Mouse (Mus musculus): ENCODE data around the gene Gtf2a2.

The Gtf2a2 gene

DNA sequence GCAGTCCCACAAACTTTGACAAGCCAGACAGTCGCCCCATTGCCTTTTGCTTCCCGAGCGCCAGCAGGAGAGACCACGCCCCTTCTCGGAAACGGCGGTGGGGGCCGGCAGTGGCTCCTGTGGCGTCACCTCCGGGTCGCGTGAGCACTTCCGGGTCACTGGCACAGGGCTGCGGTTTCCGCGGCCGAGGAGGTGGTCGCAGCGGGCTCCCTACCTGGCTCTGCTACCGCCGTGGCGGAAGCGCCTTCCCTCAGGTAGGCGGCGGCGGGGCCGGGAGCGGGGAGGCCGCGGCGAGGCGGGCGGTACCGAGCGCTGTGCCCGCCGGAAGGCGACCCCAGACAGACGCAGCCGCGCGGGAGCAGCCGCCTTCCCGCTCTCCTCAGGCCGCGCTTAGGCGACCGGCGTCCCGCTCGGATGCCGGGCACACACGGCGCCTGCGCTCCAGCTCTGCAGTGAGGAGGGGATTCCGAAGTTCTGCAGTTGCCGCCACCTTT lies at the start of gene Gtf2a2:
Gene Gtf2a2 (plus strand): TSS at position 143 of the 494 bp plus-strand sequence.
- peak; percentile 94 for DNase-seq

DNA sequence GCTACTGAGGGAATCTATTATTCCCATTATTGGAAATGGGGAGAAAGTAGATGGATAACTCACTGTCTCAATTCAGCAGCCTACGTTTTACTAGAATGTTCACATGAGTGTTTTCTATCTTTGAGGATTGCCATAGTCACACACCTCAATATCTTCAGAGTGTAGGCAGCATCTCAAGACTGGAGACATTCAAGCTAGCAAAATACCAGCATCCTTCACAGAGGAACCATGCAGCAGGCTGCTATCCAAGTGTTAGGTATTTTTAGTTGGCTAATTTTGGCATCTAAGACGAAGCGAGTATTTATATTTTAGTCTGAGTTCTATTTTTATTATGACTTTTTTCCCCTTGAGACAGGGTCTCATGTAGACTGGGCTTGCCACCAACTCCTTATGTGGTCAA lies 48.0 kb upstream of the Gtf2a2 start:
- no peak for DNase-seq

DNA sequence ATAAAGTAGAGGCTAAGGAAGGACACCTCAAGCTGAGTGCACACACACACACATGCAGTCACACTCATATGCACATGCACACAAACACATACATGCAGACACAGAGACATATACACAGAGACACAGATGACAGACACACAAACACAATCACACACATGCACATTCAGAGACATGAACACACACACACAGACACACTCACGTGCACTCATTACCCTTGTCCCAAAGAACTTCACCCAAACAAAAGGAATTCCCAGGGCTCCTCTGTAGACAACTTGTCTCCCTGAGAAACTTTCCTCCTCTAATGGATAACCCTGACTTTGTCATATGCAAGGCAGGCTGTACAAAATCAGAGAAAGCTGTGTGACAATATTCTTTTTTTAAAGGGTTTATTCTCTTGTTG lies 26.8 kb upstream of the Gtf2a2 start:
- DNase-seq = no peak

- DNase-seq = no peak
Observed at GRCm38 (mm10) chr9:69986063-69986462, 26.3 kb upstream of the Gtf2a2 start.

DNA sequence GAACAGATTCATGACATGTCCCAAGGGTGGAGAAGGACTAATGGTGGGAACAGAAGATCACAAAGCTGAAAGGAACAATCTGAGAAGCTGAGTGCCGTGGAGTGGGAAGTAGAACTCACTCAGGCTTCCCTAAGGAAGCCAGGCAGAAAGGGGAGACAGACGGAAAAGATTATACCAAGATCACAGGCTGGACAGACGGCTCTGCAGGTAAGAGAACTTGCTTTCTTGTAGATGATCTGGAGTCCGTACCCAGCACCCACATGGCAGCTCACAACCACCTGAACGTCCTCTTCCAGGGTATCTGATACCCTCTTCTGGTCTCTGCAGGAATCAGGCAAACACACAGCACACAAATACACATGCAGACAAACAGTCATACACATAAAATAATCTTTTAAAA lies 25.8 kb upstream of the Gtf2a2 start:
- DNase-seq = no peak

DNA sequence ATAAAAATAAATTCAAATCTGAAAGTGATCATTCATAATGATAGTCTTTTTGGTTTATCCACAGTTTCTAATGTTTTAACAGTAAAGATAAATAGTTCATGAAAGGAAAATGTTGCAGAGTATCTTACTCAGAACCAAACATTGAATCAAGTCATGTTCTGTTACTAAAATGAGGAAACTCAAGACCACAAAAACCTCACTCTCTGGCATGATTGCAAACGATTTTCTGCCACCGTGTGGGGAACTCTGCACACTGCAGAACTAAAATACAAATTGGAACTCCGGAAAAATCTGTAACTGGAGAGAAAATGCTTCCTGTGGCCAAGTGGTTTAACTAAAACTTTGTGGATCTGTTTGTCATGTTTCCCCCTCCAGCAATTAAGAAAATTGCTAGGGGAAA lies 24.8 kb upstream of the Gtf2a2 start:
- DNase-seq = peak; percentile 73

GRCm38 (mm10) chr9:69988706-69989302 lies 23.5 kb upstream of the Gtf2a2 start:
- no peak for DNase-seq

DNA sequence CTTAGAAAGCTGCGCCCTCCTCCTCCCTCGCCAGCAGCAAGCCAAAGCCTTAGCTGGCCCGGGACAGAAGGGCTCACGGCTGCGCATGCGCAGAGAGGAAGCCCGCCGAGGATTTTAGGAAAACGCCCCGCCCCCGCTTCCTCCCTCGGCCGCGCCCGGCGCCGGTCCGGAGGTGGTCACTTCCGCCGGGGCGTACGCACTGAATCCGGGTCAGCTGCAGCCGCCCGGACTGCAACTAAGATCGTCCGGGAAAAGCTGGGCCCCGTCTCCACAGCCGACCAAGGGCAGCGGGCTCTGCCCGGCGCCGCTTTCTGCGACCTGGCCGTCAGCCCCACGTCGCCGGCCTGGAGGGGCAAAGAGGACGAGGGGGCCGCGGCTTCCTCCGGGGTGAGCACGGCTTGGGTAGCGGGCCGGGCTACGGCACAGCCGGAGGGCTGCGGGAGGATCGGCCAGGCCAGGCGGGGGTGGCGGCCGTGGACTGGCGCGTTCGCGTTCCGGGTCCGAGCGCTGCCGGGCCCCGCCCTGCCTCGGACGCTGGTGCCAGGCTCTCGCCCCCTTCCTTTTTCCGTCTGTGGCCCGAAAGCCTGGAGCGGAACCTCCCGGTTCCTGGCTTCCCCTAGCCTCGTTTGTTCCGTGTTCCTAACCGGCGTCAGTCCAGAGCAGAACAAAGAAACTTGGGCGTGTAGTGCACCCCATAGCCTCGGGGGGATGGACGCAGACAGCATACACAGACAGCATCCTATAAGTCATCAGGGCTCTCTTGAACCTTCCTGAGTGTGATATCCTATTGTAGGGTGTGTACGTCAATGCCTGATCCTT lies 22.8 kb upstream of the Gtf2a2 start, which contains the start of gene Bnip2:
Gene Bnip2 (plus strand): TSS at position 164 of the 819 bp plus-strand sequence.
- DNase-seq = peak; percentile 95

GRCm38 (mm10) chr9:69990346-69990745 lies 22.0 kb upstream of the Gtf2a2 start:
- peak; percentile 25 for DNase-seq

DNA sequence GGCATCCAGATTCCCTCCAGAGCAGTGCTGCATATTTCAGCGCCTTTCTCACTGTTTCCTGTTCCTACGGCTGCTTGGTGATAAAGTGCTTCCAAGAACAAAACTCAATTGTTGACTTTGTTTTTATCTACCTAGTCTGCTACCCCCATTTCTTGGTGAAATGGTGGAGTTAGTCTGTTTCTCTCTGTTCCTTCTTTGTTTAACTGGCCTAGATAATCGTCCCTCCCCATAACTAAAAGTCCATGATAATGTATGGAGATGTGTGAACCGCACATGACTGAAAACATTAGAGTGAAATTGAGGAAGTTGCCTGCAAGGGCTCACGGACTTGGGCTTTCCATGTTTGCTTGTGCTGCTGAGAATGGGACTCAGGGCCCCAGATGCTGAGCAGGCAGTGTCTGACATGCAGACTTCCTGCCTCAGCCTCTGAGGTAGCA lies 19.5 kb upstream of the Gtf2a2 start:
- no peak for DNase-seq

DNA sequence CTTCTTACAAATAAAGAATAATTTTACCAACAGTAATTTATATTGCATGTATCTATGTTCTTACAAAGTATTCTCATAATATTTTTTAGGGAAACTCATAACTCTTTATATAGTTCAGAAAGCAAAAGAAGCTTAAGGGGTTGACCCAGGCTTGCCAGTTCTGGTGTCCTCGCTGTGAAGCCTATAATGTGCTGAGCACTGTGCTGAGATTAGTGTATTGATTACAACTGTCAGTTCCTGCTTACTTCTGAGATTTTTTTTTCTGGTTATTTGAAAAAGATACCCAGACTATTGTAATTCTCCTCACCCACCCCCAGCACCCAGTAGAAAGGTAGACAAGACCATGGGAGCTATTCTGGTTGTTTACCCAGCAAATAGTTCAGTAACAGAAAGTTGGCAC lies 18.9 kb upstream of the Gtf2a2 start:
- DNase-seq = no peak

- DNase-seq = no peak
Observed at GRCm38 (mm10) chr9:69994547-69994946, 17.8 kb upstream of the Gtf2a2 start.

DNA sequence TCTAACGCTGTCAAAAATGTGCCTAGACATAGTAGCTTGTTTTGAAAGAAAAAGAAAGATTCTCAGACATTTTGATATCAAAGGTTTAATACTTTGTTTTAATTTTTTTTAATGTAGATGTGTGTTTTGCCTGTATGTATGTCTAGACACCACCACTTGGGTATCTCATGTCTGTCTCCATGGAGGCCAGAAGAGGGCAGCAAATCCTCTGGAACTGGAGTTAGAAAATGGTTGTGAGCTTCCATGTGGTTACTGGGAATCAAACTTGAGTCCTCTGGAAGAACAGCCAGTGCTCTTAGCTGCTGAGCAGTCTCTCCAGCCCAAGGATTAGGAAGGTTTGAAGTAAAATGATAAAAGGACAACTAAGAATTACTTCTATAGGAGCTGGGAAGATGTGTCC lies 13.0 kb upstream of the Gtf2a2 start:
- no peak for DNase-seq

DNA sequence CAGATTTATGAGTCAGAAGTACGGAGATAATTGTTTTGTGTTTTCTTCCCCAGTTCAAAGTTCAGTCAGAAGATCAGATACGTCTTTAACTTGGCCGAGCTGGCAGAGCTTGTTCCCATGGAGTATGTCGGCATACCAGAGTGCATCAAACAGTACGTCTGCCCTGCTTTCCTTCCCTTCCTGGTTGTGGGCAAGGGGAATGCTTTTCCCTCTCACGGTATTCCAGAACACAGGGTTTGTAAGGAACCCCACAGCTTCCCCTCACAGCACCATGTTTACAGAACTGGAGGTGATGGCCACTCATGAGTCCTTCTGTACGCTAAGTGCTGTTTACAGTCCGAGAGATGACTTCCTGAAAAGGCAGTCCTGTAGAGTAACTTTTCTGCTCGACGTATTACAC lies 8.8 kb upstream of the Gtf2a2 start:
- no peak for DNase-seq

- DNase-seq = no peak
Observed at GRCm38 (mm10) chr9:70006984-70007383, 5.4 kb upstream of the Gtf2a2 start.

GRCm38 (mm10) chr9:70007506-70008248 lies 4.7 kb upstream of the Gtf2a2 start:
- no peak for DNase-seq

DNA sequence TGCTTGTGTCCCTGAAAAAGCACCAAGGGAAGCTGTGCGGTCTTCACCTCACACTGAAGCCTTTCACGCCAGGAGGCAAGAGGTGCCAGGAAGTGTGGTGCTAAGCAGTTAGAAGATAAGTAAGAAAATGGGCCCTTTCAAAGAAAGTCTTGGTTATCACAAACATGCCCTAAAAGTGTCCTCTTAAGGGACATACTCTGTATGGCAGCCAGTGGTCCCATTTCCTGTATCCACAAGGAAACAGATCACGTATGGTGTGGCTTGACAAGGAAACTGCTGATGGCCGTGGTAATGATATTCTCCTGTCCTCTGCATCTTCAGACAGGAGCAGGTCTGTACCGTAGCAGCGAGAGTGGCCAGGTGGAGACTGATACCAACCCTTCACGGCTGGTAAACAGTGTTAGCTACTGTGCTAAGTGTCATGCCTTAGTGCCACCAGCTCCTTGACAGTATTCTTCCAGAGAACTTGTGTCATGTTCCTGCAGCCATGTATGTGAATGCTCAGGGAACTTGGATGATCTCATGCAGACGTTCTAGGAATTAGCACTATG lies 2.5 kb upstream of the Gtf2a2 start:
- DNase-seq = no peak

GRCm38 (mm10) chr9:70010781-70011473 lies 1.4 kb upstream of the Gtf2a2 start:
- DNase-seq = no peak

DNA sequence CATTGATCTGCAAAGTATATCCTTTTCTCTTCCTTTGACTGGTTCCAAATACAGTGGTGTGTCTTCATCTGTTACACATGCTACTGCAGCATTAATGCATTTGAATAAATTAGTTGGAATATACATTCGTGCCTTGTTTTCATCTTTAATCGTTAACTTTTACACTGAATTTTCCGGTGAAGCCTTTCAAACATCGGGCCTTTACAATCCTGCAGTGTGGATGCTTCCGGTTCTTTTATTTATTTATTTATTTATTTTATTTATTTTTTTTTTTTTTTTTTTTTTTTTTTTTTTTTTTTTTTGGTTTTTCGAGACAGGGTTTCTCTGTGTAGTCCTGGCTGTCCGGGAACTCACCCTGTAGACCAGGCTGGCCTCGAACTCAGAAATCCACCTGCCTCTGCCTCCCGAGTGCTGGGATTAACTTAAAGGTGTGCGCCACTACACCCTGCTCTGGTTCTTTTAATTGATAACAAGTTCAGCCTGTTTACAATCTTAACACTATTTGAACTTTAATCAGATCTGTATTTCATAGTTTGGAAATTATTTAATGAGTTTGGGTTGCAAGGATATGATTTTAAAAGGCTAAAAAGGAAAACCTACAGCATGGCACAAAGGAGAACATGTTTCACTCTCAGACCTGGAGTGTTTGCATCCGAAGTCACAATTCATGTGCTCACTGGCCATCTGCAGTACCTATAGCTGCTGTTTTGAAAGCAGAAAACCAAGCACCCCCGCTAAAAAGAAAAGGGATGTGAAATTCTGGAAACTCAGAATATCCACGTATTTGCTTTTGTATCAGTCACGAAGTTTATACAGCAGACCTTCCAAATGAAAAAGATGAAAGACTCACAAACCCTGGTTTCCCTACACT lies 578 bp upstream of the Gtf2a2 start:
- no peak for DNase-seq

- DNase-seq = no peak
Observed at GRCm38 (mm10) chr9:70015632-70016031, 3.3 kb downstream of the Gtf2a2 start.

DNA sequence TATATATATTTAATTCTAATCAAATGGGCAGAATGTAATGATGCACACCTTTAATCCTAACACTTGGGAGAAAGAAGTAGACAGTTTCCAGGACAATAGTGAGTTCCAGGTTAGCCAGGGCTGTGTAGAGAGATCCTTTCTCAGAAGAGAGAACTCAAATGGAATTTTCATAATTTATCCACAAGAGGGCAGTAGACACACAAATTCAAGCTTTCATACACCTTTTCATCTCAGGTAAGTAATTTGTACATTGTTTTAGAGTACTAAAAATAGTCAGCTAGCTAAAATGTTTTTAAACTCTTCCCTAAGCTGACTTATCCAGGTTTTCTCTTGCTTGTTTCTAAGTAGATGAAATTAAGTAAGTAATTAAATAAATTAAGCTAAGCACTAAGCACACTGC lies 6.5 kb downstream of the Gtf2a2 start:
- peak; percentile 45 for DNase-seq

GRCm38 (mm10) chr9:70021610-70022009 lies 9.3 kb downstream of the Gtf2a2 start:
- no peak for DNase-seq

Measured in retina, postnatal 1 day (tissue).